Mouse (Mus musculus) induced T-regulatory cell, adult 2 months (primary cell): Measurements from ENCODE around the gene Meis1.
A peak's percentile ranks its signal among the peaks of the same experiment; 100 is the strongest.

ENCODE experiments used
- DNase-seq: peaks from one replicate; pipeline ENCODE4 v3.0.0-alpha.2; 2012; ENCODE audit warnings: low read depth

Gene Meis1

GRCm38 (mm10) chr11:18875911-18876885 is 142.6 kb downstream of the Meis1 start:
- peak; percentile 4 for DNase-seq

- DNase-seq = no peak
Measured at GRCm38 (mm10) chr11:18875001-18875902, 143.5 kb downstream of the Meis1 start.

GRCm38 (mm10) chr11:18874278-18875000 is 144.3 kb downstream of the Meis1 start:
- DNase-seq = no peak

- no peak for DNase-seq
Measured at GRCm38 (mm10) chr11:18873451-18874277, 145.1 kb downstream of the Meis1 start.

GRCm38 (mm10) chr11:18872793-18873192 is 146.0 kb downstream of the Meis1 start:
- no peak for DNase-seq

GRCm38 (mm10) chr11:18872118-18872751 is 146.6 kb downstream of the Meis1 start:
- no peak for DNase-seq

- DNase-seq = no peak
Measured at GRCm38 (mm10) chr11:18871170-18872081, 147.4 kb downstream of the Meis1 start.

- no peak for DNase-seq
Measured at GRCm38 (mm10) chr11:18870121-18870931, 148.5 kb downstream of the Meis1 start.

GRCm38 (mm10) chr11:18869429-18869969 is 149.3 kb downstream of the Meis1 start:
- no peak for DNase-seq

- no peak for DNase-seq
Measured at GRCm38 (mm10) chr11:18867665-18868064, 151.1 kb downstream of the Meis1 start.

- no peak for DNase-seq
Measured at GRCm38 (mm10) chr11:18866198-18866836, 152.5 kb downstream of the Meis1 start.

- no peak for DNase-seq
Measured at GRCm38 (mm10) chr11:18850772-18851171, 168.0 kb downstream of the Meis1 start.

GRCm38 (mm10) chr11:18847650-18848049 is 171.1 kb downstream of the Meis1 start:
- DNase-seq = no peak

- DNase-seq = no peak
Measured at GRCm38 (mm10) chr11:18846472-18846871, 172.3 kb downstream of the Meis1 start.

- DNase-seq = no peak
Measured at GRCm38 (mm10) chr11:18845900-18846299, 172.9 kb downstream of the Meis1 start.

GRCm38 (mm10) chr11:18845466-18845865 is 173.3 kb downstream of the Meis1 start:
- DNase-seq = no peak

- no peak for DNase-seq
Measured at GRCm38 (mm10) chr11:18830087-18830486, 188.7 kb downstream of the Meis1 start.
